Mouse (Mus musculus): Measurements from ENCODE around the gene Shkbp1.
A peak's percentile ranks its signal among the peaks of the same experiment; 100 is the strongest.

Shkbp1 gene

DNA sequence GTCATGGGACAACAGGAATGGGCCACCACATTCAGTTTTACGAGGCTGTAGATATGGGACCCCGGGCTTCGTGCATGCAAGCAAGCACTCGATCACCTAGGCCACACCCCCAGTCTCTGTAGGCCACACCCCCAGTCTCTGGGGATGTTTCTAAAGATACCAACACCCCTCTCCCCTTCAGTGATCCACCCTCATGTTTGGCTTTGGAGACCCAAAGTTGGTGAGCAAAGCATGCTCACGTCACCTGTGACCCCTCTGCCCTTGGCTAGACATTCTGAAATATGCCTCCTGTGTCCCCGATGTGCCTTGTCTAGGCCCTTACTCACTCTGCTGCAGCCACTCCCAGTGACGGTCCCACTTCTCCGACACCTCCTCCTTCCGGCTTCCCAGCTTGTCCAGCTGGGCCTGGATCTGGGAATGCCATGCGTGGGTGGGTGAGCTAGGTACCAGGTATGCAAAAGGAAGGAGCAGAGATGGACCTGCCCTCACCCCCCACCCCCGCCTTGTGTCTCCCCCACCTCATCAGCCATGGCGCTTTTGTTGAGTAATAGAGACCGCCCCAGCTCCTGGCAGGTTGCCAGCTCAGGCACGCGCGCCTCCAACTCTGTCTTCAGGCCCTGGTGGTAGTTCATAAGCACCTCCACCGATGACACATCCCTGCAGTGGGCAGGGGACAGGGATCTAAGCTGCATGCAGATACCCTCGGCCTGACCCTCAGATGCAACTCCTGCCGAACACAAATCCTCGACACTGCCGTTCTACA is 10.4 kb upstream of the Shkbp1 start:
- DNase-seq (ENCODE audit: low spot score in 2 of 2): peak in 1 of 2 experiments; percentile 71

DNA sequence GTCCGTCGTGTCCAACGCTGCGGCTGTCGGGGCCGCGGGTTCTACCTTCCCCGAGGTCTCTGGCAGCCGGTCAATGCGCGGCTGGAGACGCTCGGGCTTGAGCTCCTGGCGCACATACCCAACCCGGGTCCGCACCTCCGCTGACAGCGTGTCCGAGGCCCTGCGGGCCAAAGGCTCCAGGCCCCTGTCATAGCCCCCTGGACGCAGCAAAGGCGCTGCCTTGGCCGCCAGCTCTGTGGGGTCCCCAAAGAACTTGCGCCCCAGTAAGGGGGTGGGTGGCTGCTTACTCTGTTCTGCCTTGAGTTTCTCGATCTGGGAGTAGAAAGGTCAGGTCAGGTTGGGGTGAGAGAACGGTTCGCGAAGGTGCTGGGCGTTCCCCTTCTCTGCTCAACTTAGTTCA is 8.6 kb upstream of the Shkbp1 start:
- no peak for DNase-seq (ENCODE audit: low spot score in 2 of 2)

DNA sequence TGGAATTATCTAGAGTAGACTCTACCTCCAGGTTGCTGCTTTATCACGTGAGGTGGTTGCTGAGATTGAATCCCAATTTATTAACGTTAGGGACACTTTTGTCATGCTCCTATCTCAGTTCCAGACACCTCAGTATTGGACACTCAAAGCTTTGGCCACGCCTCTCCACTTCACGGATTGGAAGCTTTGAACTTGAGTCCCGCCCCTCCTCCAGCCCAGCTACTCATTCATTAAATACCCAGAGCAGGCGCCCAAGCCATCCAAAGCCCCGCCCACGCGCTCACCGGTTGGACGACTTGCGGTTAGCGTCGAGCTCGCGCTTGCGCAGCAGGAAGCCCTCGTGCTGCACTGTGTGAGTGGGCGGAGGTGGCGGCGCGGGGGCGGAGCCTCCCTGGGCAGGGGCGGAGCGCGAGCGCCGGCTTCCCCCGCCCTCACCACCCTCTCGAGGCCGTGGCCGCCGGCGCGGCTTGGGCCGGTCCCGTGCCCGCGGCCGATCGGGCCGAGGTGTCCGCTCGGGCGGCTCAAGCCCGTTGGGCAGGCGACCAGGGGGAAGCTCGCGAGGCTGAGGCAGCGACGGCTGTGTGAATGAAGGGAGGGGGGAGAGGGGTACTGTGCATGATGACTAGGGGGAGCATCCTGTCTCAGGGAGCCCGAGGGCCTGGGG is 5.6 kb upstream of the Shkbp1 start:
- DNase-seq (ENCODE audit: low spot score in 2 of 2): peak; percentile 99

DNA sequence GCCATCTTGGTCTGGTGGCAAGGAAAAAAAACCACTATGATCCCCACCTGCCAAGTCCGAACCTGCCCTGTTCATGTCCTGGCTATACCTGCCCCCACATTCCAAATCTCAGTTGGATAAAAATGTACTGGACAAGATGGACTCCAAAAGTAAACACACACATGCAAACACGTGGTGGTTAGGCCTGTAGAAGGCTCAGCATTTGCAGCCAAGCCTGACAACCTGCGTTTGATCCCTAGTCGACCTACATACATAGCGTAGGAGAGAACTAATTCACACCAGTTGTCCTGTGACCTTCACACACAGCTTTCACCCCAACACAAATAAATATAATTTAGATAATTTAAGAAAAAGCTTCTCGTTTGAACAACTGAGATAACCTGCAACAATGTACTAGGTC is 4.9 kb upstream of the Shkbp1 start:
- DNase-seq (ENCODE audit: low spot score in 2 of 2): no peak

DNA sequence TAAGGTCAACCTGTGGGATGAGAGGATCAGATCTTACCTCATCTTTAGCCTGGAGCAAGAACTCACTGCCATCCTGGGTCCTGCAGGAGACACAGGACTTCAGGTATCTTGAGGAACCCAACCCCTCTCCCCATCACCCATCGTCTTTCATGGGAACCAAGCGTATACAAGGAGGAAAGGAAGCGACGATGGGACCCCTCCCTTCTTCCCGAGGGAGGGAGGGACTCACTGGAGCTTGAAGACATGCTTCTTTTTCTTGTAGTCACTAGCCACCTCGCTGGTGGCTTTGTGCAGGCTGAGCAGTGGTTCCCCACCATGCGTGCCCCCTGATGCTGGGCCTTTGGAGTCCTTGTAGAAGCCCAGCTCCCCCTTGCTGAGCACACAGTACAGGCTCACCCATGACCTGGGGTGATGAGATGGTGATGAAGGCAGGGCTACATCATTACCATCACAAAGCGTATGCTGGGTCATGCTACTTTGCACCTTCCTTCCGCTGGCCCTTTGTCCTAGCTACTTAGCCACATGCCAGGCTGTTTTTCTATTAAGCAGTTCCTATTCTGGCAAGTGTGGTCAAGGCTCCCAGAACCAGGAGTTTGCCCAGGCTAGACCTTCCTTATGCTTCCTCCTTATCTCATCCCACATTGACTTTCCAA is 4.0 kb upstream of the Shkbp1 start:
- DNase-seq (ENCODE audit: low spot score in 2 of 2): no peak

DNA sequence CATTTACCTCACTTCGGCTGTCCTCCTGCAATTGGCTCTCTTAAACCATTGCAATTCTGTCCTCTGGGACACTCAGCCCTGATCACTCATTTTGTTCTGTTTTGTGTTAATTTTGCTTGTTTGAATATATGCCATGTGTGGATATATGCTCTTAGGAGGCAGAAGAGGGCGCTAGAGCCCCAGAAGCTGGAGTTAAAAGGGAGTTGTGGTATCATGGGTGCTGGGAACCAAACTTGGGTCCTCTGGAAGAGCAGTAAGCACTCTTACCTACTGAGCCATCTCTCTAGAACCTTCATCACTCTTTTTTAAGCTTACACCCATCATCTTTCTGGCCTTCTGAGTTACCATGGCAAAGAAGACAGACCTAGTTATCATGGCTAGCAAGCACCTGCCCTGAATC is 3.3 kb upstream of the Shkbp1 start:
- DNase-seq (ENCODE audit: low spot score in 2 of 2): no peak

DNA sequence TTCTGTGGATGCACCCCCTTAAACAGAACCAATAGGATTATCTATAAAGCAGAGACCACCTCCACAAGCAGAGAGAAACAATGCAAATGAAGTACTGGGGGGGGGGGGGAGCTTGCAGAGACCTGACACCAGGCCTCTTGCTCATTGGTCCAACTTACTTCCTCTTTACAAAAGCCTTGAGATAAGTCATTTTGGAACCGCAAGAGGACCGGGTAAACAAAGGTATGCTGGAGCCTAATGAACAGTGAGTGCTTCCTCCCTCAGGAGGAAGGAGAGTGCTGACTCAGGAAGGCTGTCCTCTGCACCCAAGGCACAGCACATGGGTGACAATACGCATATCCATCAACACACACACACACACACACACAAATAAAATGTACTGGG is 1.8 kb upstream of the Shkbp1 start:
- no peak for DNase-seq (ENCODE audit: low spot score in 2 of 2)

DNA sequence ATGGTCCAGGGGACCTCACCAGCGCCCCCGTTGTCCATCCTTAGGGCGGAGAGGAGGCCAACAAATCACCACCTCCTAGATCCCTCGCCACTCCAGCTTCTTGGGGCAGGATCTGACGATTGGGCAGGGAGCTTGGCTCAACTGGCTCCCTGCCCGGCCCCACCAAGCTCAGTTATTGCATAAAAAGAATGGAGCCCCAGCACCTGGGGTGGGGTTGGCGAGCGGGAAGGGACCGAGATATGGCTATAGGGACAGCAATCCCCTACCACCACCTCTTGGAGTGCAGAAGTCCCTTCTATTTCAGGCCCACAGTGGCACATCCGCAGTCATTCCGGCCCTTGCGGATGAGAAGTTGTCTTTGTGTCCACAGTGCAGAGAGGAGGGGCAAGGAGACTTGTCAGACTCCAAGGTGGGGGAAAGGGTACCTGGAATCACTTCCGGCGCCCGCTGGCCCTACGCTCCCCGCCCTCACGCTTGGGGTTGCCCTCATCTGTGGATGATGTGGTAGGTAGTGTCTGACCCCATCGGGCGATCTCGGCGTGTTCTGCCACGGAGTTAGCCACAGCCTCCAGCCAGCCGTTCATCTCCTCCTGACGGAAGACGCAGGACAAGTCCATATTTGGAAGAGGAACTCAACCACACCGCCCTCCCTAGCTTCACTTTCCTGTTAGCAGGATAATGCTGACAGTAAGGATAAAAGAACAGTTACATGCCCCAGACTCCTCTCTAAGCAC is 1.2 kb upstream of the Shkbp1 start, which contains the start of gene Gm20479:
TSS of gene Gm20479 (minus strand) at position 559 of the 734 bp plus-strand sequence.
- no peak for DNase-seq (ENCODE audit: low spot score in 2 of 2)

DNA sequence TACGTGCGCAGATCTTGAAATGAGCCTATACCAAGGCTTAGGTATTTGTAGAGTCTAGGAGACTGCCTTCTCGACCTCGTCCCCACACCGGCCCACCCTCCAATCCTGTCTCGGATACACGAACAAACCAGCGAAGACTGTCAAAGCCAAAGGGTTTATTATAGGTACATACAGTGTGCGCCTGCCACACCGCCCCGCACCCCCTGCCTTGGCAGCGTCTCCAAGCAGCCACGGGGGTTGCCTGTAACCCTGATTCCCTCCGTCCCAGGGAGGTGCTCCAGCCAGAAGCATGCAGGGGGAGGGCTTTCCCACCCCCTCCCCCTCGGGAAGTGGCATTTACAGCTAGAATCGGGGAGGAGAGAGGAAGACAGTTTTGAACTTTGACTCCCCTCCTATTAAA is 429 bp upstream of the Shkbp1 start:
- no peak for DNase-seq (ENCODE audit: low spot score in 2 of 2)

DNA sequence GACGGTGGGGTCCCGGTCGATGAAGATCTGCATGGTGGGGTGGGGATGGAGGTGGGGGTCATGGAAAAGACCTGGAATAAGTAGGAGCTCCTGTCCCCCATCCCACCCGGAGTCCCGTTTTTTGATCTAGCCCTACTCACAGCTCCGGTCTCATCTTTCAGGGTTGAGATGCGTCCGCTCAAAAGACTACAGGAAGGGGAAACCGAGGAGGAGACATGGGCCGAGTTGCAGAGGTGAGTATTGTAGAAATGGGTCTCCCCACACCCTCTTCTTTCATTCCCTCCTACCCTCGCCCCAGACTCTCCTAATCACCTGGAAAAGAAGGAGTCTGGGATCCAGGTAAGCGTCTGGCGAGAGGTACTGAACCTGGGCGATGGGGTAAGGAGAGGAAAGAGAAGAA is 558 bp downstream of the Shkbp1 start:
- no peak for DNase-seq (ENCODE audit: low spot score in 2 of 2)

DNA sequence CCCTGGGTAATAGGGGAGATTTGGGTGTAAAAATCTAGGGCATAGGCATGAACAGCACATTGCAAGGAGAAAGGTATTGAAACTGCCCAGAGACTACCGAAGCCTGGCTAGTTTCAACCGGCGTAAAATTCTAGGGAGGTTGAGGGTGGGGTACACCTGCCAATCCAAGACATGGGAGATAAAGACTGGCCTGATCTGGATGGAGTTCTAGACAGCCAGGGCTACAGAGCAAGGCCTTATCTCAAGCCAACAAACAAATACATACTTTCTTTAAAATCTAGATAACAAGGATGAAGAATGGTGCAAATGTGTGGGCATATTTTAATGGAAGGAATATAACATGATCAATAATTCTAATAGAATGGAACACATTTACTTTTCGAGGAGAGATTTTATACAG is 1.0 kb downstream of the Shkbp1 start:
- no peak for DNase-seq (ENCODE audit: low spot score in 2 of 2)

DNA sequence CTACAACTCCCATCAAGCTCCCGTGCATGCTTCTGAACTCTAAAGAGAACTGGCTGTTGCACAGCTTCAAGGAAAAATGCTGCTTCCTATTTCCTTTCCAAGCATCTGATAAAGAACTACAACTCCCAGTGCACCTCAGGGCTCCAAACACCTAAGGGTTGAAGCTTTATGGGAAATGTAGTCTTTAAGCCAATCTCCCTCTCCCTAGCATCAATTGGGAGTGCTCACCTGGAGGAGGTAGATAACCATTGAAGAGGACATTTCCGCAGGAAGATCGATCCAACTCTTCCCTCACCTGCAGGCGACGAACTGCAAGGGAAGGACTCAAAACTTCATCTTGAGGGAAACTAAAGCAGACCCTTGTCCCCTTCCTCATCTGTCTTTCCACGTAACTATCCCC is 1.7 kb downstream of the Shkbp1 start:
- DNase-seq (ENCODE audit: low spot score in 2 of 2): no peak

DNA sequence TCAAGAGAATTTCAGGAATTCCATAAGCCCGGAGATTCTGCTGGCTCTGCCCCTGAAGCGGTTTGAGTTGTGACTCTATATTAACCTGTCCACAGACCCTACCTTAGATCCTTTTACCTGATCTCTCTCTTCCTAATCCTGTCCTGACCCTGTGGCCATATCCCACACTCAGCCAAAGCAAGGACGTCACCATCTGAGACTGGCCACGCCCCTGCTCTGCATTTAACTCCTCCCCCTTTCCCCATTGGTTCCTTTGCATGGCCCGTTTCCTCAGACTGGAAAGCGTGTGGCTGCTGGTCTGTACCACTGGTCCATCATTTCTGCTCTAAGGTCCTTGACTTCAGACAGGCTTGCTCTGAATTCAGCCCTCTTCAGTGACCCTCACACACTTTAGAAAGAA is 10.4 kb downstream of the Shkbp1 start:
- DNase-seq (ENCODE audit: low spot score in 2 of 2): no peak

DNA sequence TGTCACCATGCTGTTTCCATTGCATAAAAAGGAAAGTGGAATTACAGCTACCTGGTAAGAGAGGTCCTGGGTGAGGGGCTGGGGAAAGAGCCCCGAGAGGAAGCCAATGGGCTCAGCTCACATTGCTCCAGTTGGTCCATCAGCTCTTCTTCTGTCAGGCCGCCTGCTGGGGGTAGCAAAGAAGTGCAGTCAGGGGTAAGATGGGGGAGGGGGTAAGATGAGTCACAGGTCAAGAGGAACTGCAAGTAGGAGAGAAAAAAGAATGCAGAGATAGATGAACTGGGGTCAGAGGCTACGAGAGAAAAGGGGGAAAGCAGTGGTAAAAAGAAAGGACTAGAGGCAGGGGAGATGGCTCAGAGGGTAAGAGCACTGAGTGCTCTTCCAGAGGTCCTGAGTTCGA is 13.2 kb downstream of the Shkbp1 start:
- DNase-seq (ENCODE audit: low spot score in 2 of 2): no peak

DNA sequence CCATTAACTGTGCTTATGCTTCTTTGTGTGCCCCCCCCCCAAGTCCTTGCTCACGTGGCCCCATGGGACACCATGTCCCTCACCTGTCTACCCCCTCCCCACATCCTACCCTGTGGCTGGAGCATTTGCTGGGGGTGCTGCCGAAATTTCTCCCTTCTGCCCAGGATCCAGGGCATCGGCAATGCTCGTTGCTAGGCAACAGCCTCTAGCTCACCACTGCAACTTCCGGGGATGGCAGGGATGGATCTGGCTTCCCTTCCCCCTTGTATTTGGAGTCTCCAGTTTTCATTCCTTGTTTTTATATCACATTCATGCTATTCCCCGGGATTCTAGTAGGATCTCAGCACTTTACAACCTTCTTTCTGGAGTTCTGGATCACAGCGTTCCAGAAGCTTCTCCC is 16.3 kb downstream of the Shkbp1 start:
- peak in 1 of 2 experiments; percentile 67 for DNase-seq (ENCODE audit: low spot score in 2 of 2)

DNA sequence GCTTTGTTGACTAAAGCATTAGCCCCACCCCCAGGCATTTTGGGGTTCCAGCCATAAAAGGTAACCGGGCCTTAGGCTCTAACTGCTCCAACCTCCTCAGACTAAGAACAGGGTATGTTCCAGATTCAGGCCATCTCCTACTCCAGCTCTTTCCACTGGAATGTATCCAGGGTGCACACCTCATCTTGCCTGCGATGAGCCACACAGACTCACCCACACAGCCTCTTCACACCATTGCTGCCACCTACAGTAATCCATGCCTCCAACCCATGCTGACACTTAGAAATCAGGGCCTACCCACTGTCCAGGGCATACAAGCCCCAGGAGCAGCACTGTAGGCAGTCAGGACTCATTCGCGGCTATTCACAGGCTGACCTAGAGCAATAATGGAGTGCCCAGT is 16.7 kb downstream of the Shkbp1 start:
- DNase-seq (ENCODE audit: low spot score in 2 of 2): no peak

DNA sequence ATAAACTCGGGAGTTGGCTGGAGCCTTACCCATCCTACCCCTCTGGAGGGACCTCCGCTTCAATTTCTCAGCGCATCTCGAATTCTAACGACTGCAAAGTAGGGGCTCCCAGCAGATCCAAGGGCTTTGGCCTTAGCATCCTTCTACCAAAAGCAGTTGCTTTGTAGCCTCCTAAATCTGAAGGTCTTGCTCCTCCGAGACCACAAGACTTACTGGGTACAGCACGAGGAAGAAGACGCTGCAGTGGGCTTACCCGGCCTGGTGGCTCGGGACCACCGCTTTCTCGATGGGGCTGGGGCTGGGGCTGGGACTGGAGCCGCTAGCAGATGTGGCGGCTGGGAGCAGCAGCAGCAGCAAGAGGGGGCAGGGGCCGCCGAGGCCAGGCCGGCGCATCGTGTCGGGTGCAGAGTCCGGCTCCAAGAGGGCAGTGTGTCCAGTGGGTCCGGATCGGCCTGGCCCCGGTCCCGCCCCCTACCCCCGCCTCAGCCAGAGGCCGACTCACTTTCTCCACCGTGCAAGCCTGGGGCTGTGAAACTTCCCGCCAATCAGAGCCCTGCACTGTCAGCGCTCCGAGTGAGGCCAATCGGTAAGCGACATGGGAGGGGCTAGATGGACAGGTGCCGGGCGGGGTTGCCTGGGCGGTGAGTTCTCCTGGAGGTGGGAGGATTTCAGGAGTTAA is 18.5 kb downstream of the Shkbp1 start, which contains the start of gene Ltbp4:
TSS of gene Ltbp4 (minus strand) at position 518 of the 679 bp plus-strand sequence.
- DNase-seq (ENCODE audit: low spot score in 2 of 2): no peak

DNA sequence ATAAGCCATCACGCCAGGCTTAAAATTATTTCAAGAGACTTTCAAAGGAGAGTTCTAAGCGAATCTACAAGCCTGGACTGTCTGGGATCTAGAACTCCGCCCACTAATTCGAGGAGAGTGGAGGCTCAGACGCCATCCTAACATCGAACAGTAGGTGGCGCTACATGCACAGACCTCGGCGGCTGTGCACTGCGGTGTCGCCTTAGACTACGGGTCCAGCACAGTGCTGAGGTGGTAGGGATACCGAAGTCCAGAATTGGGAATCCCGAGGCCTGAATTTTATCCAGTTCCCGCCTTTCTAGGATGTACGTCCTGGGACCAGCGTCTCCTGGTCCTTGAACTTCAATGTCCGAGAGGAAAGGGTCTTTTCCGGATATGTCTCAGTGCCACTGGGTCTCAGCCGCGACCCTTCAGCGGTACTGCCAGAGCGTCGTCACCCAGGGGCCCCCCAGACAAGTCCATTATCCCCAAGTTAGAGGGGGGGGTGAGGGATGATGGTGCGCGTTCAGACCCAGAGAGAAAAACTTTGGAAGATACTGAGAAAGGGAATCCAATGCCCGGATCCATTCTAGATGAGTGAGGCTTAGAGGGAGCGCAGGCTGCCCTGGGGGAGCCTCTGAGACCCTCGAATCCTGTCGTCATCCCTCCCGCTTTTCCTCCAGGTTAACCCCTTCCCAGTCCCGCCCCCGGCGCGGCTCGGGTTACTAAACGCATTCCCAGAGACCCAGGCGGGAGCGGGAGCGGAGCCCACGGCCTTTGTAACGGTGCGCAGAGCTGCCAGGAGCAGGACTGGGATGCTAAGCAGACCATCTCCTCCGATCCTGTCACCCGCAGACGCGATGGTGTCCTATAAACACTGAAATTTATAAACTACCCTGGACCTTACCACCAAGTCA is 19.6 kb downstream of the Shkbp1 start:
- peak; percentile 84 to 86 for DNase-seq (ENCODE audit: low spot score in 2 of 2)

DNA sequence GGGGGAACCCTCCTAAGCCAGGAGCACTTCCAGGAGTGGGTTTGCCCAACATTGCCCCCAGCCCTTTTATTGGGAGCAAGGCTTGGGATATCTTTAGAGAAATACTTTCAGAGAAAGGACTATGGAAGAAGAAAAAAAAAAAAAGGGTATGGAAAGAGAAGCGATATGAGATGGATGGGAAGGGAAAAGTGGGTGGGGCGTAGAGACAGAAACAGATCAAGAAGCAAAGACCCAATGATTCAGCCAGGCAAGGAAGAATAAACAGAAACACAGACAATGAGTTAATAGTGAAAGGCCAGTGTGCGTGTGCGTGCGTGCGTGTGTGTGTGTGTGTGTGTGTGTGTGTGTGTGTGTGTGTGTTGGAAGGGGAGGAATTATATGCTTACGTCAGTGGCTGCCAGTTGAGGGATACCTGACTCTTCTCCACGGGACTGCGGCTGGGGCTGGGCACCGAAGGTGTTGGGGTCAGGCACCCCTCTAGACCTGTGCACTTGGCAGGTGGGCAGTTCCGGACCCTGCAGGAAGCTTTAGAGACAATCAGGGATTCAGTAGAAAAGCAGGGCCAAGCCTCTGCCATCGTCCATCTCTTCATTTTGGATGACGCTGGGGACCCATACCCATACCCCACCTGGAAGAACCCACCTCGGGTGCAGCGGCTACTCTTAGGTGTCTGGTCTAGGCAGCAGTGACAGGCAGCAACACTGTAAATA is 20.7 kb downstream of the Shkbp1 start:
- DNase-seq (ENCODE audit: low spot score in 2 of 2): no peak

DNA sequence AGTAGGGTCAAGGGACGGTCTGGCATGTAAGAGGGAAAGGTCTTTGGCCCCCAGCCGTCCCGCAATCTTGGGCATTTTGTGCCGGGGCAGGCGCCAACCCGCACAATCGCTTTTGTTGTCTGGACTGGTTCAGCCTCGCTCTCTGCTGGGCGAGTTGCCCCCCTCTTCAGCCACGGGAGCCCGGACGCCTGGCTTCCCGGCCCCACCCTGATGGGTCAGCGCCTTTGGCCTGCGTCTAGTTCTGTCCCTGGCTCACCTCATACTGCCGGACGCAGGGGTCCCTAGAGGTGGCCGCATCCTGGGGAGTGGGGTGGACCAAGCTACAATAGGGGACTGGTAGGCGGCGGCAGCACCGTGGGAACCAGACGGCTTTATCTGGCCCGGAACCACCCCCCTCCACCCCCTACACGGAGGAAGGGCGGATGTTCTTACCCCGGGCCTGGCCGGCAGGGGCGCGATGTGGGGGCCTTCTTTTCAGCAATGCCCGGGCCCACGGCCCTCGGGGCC is 21.4 kb downstream of the Shkbp1 start:
- no peak for DNase-seq (ENCODE audit: low spot score in 2 of 2)

All from right cerebral cortex, postnatal 36 days (tissue).